Mouse (Mus musculus): ENCODE measurements around the gene Cadm4.
A peak's percentile ranks its signal among the peaks of the same experiment; 100 is the strongest.

Gene Cadm4

DNA sequence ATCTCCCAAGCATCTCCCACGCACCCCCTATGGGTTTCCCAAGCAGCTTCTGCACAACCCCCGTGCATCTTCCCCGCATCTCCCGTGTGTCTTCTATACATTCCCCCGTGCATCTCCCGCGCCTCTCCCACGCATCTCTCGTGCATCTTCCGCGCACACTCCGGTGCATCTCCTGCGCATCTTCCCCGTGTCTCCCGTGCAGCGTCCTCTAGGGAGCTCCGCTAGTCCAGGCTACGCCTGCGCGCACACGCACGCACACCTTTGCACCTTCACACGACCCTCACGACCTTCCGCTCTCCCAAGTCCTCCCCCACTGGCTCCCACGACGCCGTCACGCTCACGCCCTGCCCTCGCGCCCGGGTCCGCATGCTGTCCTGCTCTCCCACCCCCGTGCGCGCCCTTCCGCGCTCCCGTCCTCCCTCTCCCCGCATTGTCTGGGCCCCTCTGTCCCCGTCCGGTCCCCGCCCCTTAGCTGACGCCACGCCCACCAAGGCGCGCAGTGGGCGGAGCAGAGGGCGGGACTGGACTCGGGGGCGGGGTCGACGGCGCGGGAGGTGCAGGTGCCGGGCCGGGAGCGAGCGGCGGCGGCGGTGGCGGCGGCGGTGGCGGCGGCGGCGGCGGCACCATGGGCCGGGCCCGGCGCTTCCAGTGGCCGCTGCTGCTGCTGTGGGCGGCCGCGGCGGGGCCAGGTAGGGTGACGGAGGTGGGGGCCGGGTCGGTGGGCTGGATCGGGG lies at the start of gene Cadm4:
Cadm4 (plus strand) TSS at position 550 of the 734 bp plus-strand sequence.
- peak; percentile 65 to 71 for DNase-seq

DNA sequence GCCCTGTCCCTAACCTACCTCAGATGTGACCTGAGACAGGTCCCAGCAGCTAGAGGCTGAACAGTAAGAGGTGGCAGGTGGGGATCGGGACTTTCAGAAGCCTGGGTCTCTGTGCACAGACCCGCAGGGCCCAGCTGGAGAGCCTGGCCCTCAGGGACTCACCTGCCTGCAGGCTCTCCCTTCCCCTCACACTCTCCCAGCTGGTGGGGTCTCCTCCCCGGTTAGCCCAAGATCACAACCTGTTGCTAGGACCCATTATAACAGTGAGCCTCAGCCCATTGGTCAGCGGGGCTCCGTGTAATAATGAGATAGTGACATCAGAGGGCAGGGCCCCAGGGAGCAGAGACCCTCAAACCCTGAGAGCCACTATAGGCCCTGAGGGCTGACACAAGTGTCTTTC lies 46.5 kb upstream of the Cadm4 start:
- no peak for DNase-seq

GRCm38 (mm10) chr7:24437981-24438380 lies 43.8 kb upstream of the Cadm4 start:
- no peak for DNase-seq

- DNase-seq: no peak
Measured at GRCm38 (mm10) chr7:24439191-24439590, 42.6 kb upstream of the Cadm4 start.

- DNase-seq: no peak
Measured at GRCm38 (mm10) chr7:24439891-24440290, 41.9 kb upstream of the Cadm4 start.

DNA sequence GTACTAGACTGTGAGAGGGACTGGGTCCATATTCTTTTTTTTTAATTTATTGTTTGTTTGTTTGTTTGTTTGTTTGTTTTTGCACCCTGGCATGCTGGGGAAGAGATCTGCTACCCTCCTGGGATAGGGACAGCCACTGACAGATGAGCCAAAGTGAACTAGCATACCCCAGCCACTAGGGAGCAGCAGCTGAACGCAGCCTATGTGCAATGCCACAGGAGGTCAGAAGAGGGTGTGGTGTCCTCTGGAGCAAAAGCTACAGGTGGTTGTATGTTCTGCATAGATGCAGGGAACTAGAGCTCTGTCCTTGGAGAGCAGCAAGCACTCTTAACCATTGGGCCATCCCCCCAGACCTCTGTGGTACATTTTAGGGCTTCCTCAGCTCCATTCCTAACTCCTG lies 40.0 kb upstream of the Cadm4 start:
- DNase-seq: peak; percentile 56 to 69

DNA sequence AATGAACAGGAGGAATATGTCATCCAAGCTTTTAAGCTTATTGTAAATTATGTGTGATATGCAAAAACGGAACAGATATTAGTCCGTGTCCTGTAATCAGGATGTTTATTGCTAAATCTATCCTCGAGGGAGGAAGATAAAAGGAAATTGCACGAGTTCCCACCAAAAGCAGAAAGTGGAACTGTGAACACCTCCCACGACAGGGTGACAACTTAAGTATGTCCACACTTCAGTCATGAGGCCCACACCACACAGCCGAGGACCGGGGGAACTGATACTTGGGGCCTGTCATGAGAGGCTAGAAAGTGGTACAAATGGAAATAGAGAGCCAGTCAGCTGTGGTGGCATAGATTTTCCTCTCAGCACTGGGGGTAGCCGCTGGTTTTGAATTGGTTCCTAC lies 39.5 kb upstream of the Cadm4 start:
- no peak for DNase-seq

DNA sequence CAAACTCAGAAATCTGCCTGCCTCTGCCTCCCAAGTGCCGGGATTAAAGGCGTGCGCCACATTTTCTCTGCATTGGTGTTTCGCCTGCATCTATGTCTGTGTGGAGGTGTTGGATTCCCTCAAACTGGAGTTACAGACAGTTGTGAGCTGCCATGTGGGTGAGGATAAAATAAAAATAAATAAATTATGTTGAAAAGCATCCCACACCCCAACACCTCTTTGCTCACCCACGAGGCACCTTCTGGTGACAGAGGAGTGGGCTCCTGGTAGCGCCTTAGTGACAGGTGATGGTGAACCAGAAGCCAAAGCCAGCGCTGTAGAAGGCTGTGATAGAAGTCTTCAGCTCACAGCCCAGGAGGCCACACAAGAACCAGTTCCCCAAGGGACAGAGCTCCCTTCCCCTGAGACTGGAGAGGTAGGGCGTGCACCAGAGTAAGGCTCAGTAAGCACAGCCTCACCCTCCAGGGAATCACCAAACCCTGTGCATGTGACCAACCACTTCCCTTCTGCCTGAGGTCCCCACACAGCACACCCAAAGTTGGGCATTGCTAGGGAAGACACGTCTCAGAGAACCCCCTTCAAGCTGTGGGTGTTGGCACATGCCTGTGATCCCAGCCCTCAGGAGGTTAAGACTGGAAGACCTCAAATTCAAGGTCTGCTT lies 36.4 kb upstream of the Cadm4 start:
- peak in 1 of 2 experiments; percentile 42 for DNase-seq

- DNase-seq: no peak
Measured at GRCm38 (mm10) chr7:24446697-24447340, 35.0 kb upstream of the Cadm4 start.

DNA sequence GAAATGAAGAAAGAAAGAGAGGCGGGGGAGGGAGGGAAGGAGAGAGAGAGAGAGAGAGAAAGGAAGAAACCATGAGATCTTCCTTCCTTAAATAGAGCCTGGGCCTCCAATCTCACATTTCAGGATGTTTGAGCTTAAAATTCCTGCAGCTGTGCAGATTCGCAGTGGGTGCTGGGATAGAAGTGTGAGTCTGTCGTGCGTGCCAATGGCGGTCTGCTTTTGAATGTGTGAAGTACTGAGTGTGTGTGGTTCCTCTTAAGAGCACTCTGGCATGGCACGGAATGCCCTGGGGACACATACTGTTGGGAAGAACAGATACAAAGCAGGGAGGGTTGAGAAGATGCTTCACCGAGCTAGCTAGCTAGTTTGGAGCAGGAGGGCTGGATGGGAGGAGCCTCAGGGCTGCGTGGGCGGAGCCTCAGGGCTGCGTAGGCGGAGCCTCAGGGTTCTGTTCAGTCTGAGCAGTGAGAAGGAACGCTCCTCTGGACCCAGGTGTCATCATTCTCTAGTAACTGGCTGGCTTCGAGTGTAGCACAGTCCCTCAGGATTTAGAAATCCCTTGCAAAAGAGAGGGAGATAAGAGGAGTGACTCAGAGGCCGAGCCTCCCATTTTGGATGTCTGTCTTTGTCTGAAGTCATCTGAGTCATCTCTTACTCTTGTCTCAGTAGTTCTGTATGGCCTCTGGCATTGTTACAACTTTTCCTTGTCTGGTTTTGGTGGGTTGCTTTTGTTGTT lies 32.9 kb upstream of the Cadm4 start:
- no peak for DNase-seq

GRCm38 (mm10) chr7:24450585-24451017 lies 31.2 kb upstream of the Cadm4 start:
- peak in 1 of 2 experiments; percentile 44 for DNase-seq

DNA sequence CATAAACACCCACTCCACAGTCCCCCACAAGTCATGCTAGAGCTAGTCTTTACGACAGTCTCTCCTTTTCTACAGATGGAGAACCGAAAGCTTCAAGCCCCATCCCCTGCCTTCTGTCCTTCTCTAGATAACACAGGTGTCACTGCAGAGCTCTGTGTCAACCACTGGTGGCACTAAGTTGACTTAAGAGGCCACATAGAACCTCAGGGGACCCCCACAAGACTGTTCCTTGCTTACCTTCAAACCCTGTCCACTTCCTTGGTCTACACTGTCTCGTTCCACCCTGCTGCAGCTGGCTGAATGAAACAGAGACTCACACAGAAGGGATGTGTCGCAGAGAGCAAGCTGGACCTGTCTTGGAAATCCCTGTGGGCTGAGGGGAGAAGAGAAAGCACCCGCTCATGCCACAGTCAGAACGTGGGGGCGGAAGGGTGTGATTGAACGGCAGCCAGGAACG lies 29.9 kb upstream of the Cadm4 start, which contains the start of gene Irgc1:
Irgc1 (minus strand) TSS at position 443 of the 457 bp plus-strand sequence.
- DNase-seq: no peak

DNA sequence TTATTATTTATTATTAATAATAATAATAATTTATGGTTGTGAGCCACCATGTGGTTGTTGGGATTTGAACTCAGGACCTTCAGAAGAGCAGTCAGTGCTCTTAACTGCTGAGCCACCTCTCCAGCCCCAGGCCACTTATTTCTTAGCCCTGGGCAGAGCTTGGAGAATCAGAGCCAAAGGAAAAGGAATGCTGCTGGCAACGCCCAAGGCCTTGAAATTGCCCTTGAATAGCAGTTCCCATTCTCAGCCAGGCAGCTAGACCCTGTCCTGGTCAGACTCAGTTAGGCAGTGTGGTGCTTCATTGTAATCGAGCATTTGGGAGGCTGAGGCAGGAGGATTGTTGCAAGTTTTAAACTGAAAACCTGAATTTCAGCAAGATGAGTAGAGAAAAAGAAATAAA lies 27.6 kb upstream of the Cadm4 start:
- DNase-seq: no peak

- no peak for DNase-seq
Measured at GRCm38 (mm10) chr7:24455726-24456125, 26.1 kb upstream of the Cadm4 start.

- DNase-seq: peak; percentile 54 to 84
Measured at GRCm38 (mm10) chr7:24457726-24458370, 24.0 kb upstream of the Cadm4 start.

DNA sequence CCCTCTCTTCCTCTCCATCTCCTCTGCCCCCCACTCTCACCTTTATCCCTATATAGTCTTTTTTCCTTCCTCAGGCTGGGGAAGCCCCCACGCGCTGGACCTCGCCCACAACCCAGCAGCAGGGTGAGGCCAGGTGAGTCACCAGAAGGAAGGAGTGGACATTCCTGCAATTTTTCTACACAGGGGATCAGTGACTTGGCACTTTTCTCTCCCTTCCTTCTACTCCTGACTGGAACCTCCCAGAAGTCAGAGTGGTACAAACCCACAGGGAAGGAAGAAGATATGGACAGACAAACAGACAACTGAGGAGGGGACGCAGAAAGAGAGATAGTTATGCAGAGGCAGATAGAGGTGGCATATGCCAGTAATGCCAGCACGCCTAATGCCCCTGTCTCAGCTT lies 22.4 kb upstream of the Cadm4 start:
- DNase-seq: no peak

DNA sequence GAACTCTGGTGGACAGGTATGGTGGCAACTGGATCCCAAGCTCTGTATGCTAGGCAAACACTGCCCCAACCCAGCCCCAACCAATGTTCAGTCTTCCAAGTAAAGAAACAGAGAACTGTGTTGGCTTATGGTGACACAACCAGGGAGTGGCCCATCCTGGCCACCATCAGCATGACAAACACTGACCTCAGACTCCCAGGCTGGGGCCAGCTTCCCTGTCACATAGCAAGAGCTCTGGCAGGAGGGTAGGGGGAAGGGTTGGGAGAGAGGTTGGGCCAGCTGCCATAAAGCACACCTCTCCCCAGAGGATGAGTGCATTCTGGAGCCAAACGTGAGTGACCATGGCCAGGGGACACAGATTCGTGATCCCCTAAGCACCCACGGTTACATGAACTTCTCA lies 22.0 kb upstream of the Cadm4 start:
- DNase-seq: no peak

- DNase-seq: no peak
Measured at GRCm38 (mm10) chr7:24461376-24462051, 20.3 kb upstream of the Cadm4 start.

DNA sequence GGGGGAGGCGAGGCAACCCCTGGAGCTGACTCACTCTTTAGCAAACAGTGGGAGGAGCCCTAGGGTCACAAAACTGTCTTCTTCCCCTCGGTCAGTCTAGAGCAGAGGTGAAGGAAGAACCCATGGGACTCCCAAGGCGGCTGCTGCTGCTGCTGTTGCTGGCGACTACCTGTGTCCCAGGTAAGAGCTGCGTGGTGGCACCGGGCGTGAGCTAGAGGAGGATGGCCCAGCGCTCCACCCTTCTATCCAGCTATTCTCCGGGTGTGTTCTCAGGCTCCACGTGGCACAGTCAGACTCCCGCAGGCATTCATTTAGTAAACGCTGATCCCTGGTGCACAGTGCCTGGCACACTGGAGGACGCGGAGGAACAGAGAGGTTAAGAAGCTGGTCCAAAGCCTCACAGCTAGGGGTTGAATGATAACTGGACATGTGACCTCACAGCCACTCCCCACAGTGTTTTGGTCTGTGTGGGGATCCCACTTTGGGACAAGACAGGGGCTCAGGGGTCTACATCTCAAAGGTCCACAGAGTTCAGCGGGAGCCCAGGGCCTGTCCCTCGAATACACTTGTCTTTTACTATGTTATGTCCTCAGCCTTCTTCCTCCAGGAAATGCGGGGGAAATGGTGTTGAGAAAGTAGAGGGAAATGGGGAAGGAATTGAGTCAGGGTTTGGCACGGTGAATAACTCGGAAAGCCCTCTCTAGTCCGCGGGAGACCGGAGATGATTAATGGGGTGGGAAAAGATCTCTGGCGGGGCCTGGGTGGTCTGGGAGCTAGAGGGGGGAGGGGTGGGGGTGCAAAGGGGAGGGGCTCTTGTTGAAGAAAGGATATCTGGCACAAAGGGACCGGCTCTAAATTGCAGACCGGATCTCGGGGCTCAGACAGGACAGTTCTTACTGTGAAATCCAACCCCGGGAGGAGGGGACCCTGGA lies 19.2 kb upstream of the Cadm4 start, which contains the start of gene Plaur:
Plaur (plus strand) TSS at position 97 of the 932 bp plus-strand sequence.
- no peak for DNase-seq

DNA sequence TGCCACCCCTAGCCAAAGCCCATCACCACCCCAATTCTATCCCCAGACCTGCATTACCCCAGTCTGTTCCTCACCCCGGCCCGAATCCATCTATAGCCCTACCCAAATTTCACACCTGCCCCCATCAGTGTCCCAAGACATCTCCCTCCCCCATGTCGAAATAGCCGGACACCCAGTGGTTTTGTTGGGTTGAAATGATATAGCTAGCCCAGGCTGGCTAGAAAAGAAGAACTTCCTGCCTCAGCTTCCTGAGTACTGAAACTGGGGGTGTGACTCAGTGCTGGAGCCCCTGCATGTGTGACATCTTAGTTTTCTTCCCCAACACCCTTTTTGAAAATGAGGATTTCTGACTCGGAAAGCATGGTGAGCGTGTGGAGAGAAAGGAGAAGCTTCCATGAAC lies 15.0 kb upstream of the Cadm4 start:
- DNase-seq: no peak

DNA sequence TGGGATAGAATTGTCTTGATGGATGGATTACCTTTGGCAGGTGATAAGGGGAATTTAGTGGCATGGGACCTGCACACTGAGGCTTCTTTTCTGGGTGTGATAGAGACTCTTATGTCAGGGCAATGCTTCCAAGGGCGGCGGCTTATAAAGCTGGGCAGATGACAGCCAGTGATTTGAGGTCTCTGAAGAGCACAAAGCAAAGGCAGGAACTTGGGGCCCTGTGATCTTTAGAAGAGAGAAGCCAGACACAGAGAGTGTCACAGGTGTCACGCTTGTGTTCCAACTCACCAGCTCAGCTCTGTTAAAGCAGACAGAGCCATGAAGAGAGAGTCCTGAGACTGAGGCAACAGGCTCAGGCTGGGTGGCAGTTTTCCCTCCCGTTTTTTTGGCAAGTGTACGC lies 13.9 kb upstream of the Cadm4 start:
- no peak for DNase-seq
